Mouse (Mus musculus) adipocyte (in vitro differentiated cells): Measurements from ENCODE around the gene Gbp8.
"Not testable (repeated sequence)": the region's sequence is repeated elsewhere in the genome, so short reads cannot be mapped to it uniquely, and the experiment has no call there.

Experiments
- DNase-seq: peaks from one replicate; pipeline ENCODE4 v3.0.0-alpha.2; 2016; ENCODE audit warnings: low spot score

The Gbp8 gene

GRCm38 (mm10) chr5:105139409-105140088 is at the start of gene Gbp8, which contains the start of the genes Gbp9 and Gbp4:
Gbp8 (minus strand) TSS chr5:105139540.
Gbp9 (minus strand) TSS chr5:105139539.
Gbp4 (minus strand) TSS chr5:105139586.
- DNase-seq = peak; percentile 26

DNA sequence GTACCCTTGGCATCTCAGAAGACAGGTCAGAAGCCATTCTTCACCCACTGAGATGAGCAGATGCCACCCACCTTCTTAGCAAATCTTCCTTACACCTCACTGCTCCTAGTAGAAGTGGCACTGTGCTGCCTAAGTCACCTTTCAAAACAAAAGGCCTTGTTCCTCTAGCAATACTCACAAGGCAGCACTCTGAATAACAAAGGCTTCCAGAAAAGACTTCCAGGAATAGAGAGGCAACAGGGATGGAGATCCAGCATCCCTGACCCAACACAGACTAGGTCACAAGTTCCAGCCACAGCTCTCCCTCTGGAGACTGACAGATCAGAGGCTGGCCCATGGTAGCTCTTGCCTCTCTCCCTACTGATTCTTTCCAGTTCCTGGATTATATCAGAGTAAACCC is 42.1 kb upstream of the Gbp8 start:
- DNase-seq = no peak

DNA sequence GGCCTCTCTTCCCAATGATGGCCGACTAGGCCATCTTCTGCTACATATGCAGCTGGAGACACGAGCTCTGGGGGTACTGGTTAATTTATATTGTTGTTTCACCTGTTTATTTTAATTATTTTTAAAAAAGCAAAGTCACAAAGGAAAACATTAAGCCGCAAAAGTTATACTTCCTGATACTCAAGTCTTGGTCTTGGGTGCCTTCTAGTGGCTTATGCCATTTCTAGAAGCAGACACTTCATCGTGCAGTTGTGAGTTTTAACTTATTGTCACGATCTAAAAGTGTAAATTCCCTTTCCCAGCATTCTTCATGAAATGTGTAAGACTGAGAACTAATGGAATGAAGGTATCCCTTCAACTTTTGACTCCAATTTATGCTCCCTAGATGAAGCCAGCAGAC is 17.2 kb upstream of the Gbp8 start:
- no peak for DNase-seq

DNA sequence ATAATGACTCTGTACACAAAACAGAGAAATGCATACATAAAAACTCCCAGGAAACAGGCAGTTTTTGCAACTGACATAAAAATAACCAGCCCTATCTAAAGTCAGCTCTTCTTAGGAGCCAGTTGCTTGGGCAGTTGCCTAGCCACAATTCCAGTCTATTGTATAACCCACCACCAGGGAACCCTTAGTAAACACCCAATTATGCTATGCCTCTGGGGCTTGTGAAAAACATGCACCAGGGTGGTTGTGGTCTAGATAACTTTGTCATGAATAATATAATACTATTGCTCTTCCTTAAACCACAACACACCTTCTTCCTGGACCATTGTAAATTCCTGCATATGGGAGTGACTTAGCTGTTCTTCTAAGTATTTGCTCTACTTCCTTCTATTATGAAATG is 14.7 kb upstream of the Gbp8 start:
- DNase-seq = no peak

GRCm38 (mm10) chr5:105148062-105148461 is 8.7 kb upstream of the Gbp8 start:
- not testable (repeated sequence) for DNase-seq

- DNase-seq = no peak
These were observed 7.1 kb upstream of the Gbp8 start for GRCm38 (mm10) chr5:105146447-105146846.

GRCm38 (mm10) chr5:105145731-105146130 is 6.4 kb upstream of the Gbp8 start:
- DNase-seq = not testable (repeated sequence)

- DNase-seq = not testable (repeated sequence)
These were observed 910 bp upstream of the Gbp8 start for GRCm38 (mm10) chr5:105140089-105140810.

- no peak for DNase-seq
These were observed 434 bp downstream of the Gbp8 start for GRCm38 (mm10) chr5:105138906-105139305.

GRCm38 (mm10) chr5:105136706-105137304 is 2.5 kb downstream of the Gbp8 start:
- not testable (repeated sequence) for DNase-seq

DNA sequence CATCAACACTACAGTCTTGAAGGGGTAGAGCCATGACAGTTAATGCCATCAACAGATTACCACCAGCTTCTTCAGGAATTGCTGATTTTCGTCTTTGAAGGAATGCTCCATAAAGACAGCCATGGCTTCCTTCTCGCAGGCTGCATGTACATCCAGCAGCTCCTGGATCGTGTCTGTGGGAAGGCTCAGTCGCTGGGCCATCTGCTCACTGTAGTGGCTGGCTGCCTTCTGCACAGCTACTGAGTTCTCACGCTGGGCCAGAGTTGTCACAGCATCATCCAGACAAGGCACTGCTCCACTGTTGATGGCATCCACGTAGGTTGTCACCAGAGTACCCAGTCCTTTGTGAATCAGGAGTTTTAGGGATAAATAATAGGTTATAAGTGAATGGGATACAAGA is 17.6 kb downstream of the Gbp8 start:
- not testable (repeated sequence) for DNase-seq

GRCm38 (mm10) chr5:105115740-105116139 is 23.6 kb downstream of the Gbp8 start:
- no peak for DNase-seq

DNA sequence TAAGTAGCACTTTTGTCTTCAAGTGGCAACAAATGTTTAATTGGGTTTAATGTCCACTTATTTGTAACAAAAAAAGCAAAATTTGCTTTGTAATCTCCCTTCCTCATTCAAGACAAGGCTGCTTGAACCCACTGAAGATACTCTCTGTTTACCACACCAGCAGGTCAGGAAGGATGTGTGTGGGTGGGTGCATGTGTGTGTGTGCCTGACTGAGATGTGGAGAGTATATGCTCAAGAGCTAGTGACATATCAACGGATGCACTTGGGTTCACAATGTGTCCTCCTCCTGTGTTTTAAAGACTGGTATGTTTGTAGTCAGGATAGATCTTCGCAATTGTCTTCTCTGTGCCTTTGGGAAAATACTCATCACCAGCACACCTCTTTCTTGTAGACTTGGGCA is 24.6 kb downstream of the Gbp8 start:
- no peak for DNase-seq

DNA sequence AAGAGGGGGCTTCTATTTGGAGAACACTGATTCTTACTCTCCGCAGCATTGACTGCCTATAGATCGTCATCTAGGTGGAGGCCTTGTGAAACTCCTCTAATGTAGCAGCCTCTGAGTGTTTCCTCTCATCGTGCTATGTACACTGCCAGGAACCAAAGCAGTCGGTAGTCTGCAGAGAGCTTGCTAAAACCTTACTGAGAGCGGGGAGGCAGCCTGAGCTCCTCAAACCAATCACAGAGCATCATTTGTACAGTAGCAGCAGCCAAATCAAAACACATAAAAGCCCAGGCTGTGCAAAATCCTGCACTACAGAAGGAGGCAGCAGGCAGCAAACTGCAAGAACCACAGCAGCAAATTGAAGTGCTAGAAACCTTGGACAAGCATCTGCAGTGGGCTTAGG is 25.7 kb downstream of the Gbp8 start:
- DNase-seq = no peak

- peak; percentile 68 for DNase-seq
These were observed 29.0 kb downstream of the Gbp8 start for GRCm38 (mm10) chr5:105110271-105110852.

DNA sequence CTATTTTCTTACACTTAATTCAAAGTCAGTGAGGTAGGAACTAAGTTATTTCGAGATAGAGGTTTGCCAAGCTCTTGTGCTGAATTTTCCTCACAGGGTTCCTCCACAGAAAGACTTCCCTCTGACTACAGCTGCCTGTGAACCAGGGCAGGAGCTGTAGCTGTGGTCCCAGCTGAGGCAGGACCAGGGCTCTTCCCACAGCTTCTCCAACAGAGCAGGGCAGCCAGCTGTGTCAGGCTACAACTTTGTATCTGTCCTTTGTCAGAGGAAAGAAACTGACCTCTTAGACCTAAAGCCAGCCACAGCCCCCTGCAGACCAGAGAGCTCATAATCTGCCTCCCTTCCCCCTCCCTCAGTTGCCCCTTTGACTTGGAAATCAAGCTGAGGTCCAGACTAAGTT is 29.6 kb downstream of the Gbp8 start:
- peak; percentile 3 for DNase-seq

GRCm38 (mm10) chr5:105105689-105106088 is 33.7 kb downstream of the Gbp8 start:
- DNase-seq = not testable (repeated sequence)

- no peak for DNase-seq
These were observed 57.4 kb downstream of the Gbp8 start for GRCm38 (mm10) chr5:105081900-105082299.

DNA sequence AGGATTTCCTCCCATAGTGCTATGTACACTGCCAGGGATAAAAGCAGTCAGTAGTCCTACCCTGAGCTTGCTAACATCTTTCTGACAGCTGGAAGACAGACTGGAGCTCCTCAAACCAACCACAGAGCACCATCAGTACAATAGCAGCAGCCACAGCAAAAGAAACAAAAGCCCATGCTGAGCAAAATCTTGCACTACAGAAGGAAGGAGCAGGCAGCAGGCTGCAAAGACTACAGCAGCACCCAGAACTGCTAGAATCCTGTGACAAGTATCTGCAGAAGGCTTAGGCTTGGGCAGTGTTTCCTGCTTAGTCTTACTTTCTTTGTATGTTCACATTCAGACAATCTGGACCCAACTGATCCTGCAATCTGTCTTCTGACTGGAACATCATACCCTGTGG is 71.0 kb downstream of the Gbp8 start:
- not testable (repeated sequence) for DNase-seq

- DNase-seq = not testable (repeated sequence)
These were observed 74.9 kb downstream of the Gbp8 start for GRCm38 (mm10) chr5:105064443-105064842.

DNA sequence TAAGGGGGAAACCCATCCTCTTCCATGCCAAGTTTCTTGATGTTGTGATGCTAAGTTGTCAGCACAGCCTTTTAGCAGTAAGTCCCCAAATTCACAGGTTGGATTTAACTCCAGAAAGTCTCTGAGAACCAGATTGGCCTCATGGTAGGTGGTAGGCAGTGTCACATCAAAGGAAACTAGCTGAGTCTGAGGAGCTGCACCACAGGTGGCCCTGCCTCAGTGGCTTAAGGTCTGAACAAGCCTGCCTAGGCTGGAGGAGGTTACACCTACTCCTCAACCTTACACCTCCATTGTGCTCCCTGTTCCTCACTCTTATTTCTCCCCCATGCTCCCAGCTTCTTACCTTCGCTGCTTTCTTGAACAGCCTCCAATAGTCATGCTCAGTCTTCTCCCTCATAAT is 76.0 kb downstream of the Gbp8 start:
- no peak for DNase-seq

- DNase-seq = not testable (repeated sequence)
These were observed 76.9 kb downstream of the Gbp8 start for GRCm38 (mm10) chr5:105062403-105062802.

GRCm38 (mm10) chr5:105060224-105060623 is 79.1 kb downstream of the Gbp8 start:
- DNase-seq = no peak
